Mouse (Mus musculus): ENCODE measurements at regions not wholly inside any gene's neighbourhood (a gene's known extent, or its start where the extent isn't known, plus 50 kb on each side); places are given as distances from the start of the nearest gene placed in this dataset.

DNA sequence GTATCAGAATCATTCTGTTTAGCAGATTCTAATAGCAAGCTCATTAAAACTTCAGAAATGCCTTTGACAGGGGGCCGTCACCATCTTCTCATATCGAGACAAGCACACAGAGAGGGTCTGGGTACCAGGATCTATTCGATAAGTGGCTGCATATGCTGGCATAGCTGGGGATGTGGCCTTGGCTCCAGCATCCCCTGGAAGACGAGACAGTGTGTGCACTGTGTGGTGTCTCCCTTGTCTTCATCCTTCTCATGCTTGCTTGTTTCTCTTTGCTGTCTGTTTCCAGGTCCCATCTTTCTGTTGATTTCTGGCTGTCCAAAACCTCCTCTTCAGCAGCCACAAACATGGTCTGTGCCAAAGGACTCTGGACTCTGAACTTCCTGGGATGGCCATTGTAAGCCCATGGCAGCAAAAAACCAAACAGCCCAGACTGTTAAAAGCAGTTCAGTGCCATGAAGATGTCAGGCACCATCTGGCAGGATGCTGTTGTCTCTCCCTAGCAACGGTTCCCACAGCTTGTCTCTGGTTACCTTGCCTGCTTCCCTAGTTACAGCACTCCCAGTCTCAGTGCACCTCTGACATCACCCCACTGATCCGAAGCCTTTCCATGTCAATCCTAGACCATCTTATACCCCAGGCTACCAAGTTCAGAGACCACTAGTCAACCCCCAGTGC is 56.5 kb downstream of the Kctd12 start:
- no peak for DNase-seq (ENCODE audit: low spot score)
- H3K9me3 ChIP-seq (ENCODE audit: control insufficient read depth, low read length): no peaks in the 10 kb centered on the region
- H3K36me3 ChIP-seq (ENCODE audit: control insufficient read depth, insufficient read depth, low read length): no peaks in the 10 kb centered on the region
- no peak overlapping the region for H3K4me2 ChIP-seq (replicated peaks; ENCODE audit: low read depth)
- H3K9ac ChIP-seq (ENCODE audit: low read length): no peak overlapping the region
- H3K27me3 ChIP-seq (ENCODE audit: control insufficient read depth, insufficient read depth, low read length): no peaks in the 10 kb centered on the region
- H3K4me3 ChIP-seq (ENCODE audit: low read depth, low read length): no peak overlapping the region
- 80% methylated on average over 6 of the region's 6 CpGs for WGBS
- H3K4me1 ChIP-seq (replicated peaks; ENCODE audit: control insufficient read depth, insufficient read depth): no peaks in the 10 kb centered on the region
- ATAC-seq (ENCODE audit: low FRiP score, low TSS enrichment): no peak
- TF ChIP-seq CTCF (IDR thresholded peaks at IDR 0.05; ENCODE audit: low read depth) (no peak), EP300 (optimal IDR thresholded peaks at IDR 0.05) (no peak)
- H3K27ac ChIP-seq (replicated peaks): no peak overlapping the region

DNA sequence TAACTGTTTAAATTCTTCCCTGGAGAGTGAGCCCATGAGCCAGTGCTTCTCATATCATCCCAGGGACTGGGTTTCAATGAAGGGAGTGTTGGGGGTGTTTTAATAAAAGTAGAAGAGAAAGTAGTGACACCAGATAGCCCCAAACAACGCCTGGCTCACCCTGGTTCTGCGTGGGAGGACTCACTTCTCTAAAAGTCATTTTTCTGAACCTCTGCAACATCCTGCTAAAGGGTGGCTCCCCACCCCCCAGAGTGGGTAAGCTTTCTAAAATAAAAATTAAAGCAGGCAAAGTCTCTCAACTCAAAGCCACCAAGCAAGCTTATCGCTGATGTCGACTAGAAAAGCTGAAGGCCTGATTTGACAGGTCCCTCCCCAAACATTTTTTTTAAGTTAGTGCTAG is 57.8 kb downstream of the Kctd12 start:
- Histone ChIP-seq H3K4me1 (replicated peaks; ENCODE audit: control insufficient read depth, insufficient read depth) (no peaks in the 10 kb centered on the region), H3K9me3 (ENCODE audit: control insufficient read depth, low read length) (no peaks in the 10 kb centered on the region), H3K4me3 (ENCODE audit: low read depth, low read length) (no peak overlapping the region), H3K4me2 (replicated peaks; ENCODE audit: low read depth) (no peak overlapping the region), H3K27ac (replicated peaks) (no peak overlapping the region), H3K9ac (ENCODE audit: low read length) (no peak overlapping the region), H3K27me3 (ENCODE audit: control insufficient read depth, insufficient read depth, low read length) (no peaks in the 10 kb centered on the region), H3K36me3 (ENCODE audit: control insufficient read depth, insufficient read depth, low read length) (no peaks in the 10 kb centered on the region)
- ATAC-seq (ENCODE audit: low FRiP score, low TSS enrichment) (no peak), DNase-seq (ENCODE audit: low spot score) (no peak)
- 68% methylated on average over 4 of the region's 4 CpGs for WGBS
- no peak for TF ChIP-seq EP300 (optimal IDR thresholded peaks at IDR 0.05)
- no peak for TF ChIP-seq CTCF (IDR thresholded peaks at IDR 0.05; ENCODE audit: low read depth)

DNA sequence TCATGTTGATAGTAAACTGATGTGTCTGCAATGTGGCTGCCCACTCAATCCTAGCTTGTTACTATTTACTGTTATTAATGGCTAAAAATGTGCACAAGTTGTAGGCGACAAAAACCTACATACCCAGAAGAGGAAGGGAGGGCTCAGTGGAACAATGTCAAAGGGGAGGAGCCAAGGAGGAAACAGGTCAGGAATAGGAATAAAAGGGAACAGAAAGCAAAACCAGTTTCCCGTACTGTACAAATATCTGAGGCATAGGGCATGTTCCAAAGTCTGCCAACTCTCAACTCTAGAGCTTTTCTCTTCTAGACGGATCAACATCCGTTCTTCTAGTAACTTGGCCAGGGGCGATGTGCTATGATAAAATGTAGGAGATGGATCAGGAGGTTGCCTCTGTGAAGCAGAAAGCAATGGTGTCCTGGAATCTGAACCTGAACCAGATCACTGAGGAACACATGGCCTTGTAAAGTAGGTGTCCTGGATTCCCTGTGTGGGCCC is 59.9 kb downstream of the Kctd12 start:
- Histone ChIP-seq H3K27me3 (ENCODE audit: control insufficient read depth, insufficient read depth, low read length) (no peaks in the 10 kb centered on the region), H3K27ac (replicated peaks) (no peak overlapping the region), H3K36me3 (ENCODE audit: control insufficient read depth, insufficient read depth, low read length) (no peaks in the 10 kb centered on the region), H3K9ac (ENCODE audit: low read length) (no peak overlapping the region), H3K9me3 (ENCODE audit: control insufficient read depth, low read length) (no peaks in the 10 kb centered on the region), H3K4me1 (replicated peaks; ENCODE audit: control insufficient read depth, insufficient read depth) (no peaks in the 10 kb centered on the region), H3K4me2 (replicated peaks; ENCODE audit: low read depth) (no peak overlapping the region), H3K4me3 (ENCODE audit: low read depth, low read length) (no peak overlapping the region)
- TF ChIP-seq EP300 (optimal IDR thresholded peaks at IDR 0.05): no peak
- 65% methylated on average over 5 of the region's 5 CpGs for WGBS
- DNase-seq (ENCODE audit: low spot score) (no peak), ATAC-seq (ENCODE audit: low FRiP score, low TSS enrichment) (no peak)

DNA sequence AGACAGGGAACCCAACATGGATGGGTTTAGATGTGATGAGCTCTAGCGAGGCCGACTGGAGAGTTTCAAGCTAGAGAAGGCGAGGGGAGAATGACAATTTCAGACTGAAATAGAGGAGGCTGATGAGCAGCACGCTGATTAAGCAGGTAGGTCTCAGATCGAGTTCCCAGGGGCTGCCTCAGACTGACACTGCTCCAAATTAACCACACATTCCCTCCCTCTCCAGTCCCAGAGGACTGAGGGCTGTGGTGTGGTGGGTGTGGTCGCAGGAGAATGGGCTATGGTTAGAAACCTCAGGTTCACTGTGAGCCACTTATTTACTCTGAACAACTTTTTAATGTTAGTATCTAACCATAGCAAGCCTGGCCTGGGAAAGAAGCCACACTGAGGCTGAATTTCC is 62.0 kb downstream of the Kctd12 start:
- Histone ChIP-seq H3K4me1 (replicated peaks; ENCODE audit: control insufficient read depth, insufficient read depth) (no peaks in the 10 kb centered on the region), H3K4me2 (replicated peaks; ENCODE audit: low read depth) (no peak overlapping the region), H3K27ac (replicated peaks) (no peak overlapping the region), H3K9me3 (ENCODE audit: control insufficient read depth, low read length) (no peaks in the 10 kb centered on the region), H3K36me3 (ENCODE audit: control insufficient read depth, insufficient read depth, low read length) (no peaks in the 10 kb centered on the region), H3K4me3 (ENCODE audit: low read depth, low read length) (no peak overlapping the region), H3K9ac (ENCODE audit: low read length) (no peak overlapping the region), H3K27me3 (ENCODE audit: control insufficient read depth, insufficient read depth, low read length) (no peaks in the 10 kb centered on the region)
- TF ChIP-seq EP300 (optimal IDR thresholded peaks at IDR 0.05) (no peak), CTCF (IDR thresholded peaks at IDR 0.05; ENCODE audit: low read depth) (no peak)
- ATAC-seq (ENCODE audit: low FRiP score, low TSS enrichment) (no peak), DNase-seq (ENCODE audit: low spot score) (no peak)
- WGBS: 82% methylated on average over 6 of the region's 6 CpGs

DNA sequence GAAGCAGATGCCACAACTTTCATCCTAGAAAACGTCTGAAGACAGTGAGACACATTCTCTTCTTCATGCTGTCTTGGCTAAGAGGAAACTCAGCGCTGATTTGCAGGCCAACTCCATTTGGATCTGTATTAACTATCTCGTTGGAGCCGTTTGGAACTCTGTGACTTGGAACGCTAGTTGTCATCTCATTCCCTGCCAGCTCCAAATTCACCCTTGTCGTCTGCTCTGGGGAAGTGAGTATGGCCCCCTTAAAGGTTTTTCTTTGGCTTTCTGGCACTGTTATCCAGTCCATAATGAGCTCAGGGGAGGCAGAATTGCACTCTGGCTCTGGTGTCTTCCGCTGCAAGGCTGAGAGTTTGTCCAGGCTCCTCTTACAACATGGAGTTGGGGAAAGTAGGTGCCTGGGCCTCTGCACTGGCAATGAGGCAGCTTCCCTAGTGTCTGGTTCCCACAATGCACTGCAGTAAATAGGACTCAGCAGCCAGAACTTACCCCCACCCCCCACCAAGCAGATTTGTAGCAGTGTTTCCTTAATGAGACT is 63.1 kb downstream of the Kctd12 start:
- TF ChIP-seq EP300 (optimal IDR thresholded peaks at IDR 0.05) (no peak), CTCF (IDR thresholded peaks at IDR 0.05; ENCODE audit: low read depth) (no peak)
- no peaks in the 10 kb centered on the region for H3K9me3 ChIP-seq (ENCODE audit: control insufficient read depth, low read length)
- no peaks in the 10 kb centered on the region for H3K4me1 ChIP-seq (replicated peaks; ENCODE audit: control insufficient read depth, insufficient read depth)
- 69% methylated on average over 7 of the region's 7 CpGs for WGBS
- H3K4me3 ChIP-seq (ENCODE audit: low read depth, low read length): no peak overlapping the region
- no peak for ATAC-seq (ENCODE audit: low FRiP score, low TSS enrichment)
- H3K4me2 ChIP-seq (replicated peaks; ENCODE audit: low read depth): no peak overlapping the region
- H3K36me3 ChIP-seq (ENCODE audit: control insufficient read depth, insufficient read depth, low read length): no peaks in the 10 kb centered on the region
- no peak for DNase-seq (ENCODE audit: low spot score)
- no peaks in the 10 kb centered on the region for H3K27me3 ChIP-seq (ENCODE audit: control insufficient read depth, insufficient read depth, low read length)
- no peak overlapping the region for H3K9ac ChIP-seq (ENCODE audit: low read length)
- H3K27ac ChIP-seq (replicated peaks): no peak overlapping the region

DNA sequence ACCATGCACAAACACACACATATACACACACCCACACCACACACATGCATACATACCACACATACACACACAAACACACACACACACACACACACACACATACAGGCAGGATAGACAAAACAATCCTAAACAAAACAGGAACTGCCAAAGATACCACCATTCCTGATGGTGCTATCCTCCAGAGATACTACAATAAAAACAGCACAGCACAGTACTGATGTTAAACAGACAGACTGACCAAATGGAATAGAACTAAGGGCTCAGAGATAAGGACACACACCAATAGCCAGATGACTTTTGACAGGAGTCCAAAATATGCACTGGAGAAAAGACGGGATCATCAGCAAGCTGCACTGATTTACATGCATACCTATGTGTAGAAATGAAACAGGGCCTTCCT is 64.5 kb downstream of the Kctd12 start:
- no peaks in the 10 kb centered on the region for H3K27me3 ChIP-seq (ENCODE audit: control insufficient read depth, insufficient read depth, low read length)
- DNase-seq (ENCODE audit: low spot score): no peak
- TF ChIP-seq CTCF (IDR thresholded peaks at IDR 0.05; ENCODE audit: low read depth): no peak
- no peak for TF ChIP-seq EP300 (optimal IDR thresholded peaks at IDR 0.05)
- no peak for ATAC-seq (ENCODE audit: low FRiP score, low TSS enrichment)
- H3K4me2 ChIP-seq (replicated peaks; ENCODE audit: low read depth): no peak overlapping the region
- no peaks in the 10 kb centered on the region for H3K36me3 ChIP-seq (ENCODE audit: control insufficient read depth, insufficient read depth, low read length)
- no peaks in the 10 kb centered on the region for H3K9me3 ChIP-seq (ENCODE audit: control insufficient read depth, low read length)
- H3K9ac ChIP-seq (ENCODE audit: low read length): no peak overlapping the region
- WGBS: 83% methylated on average over 1 of the region's 1 CpGs
- H3K27ac ChIP-seq (replicated peaks): no peak overlapping the region
- no peak overlapping the region for H3K4me3 ChIP-seq (ENCODE audit: low read depth, low read length)
- no peaks in the 10 kb centered on the region for H3K4me1 ChIP-seq (replicated peaks; ENCODE audit: control insufficient read depth, insufficient read depth)

Data from stomach, postnatal 0 days (tissue).